Mouse (Mus musculus): Measurements from ENCODE around the gene Smcr8. TPM values are rescaled to one million over a fixed set of nuclear protein-coding genes. Genes with fewer than 3 reads are reported as not detected.

The Smcr8 gene
- polyA plus RNA-seq, 1 experiment from 2014 or later, result 5.9 TPM

GRCm38 (mm10) chr11:60816398-60816797 is 39.1 kb downstream of the Smcr8 start:
- H3K36me3 ChIP-seq, result no peaks in the 10 kb centered on the region
- H3K4me2 ChIP-seq (replicated peaks), result no peak overlapping the region
- no peak overlapping the region for H3K27ac ChIP-seq (replicated peaks)
- no peak for ATAC-seq (ENCODE audit: insufficient number of reproducible peaks, low FRiP score, low TSS enrichment, low read depth)
- H3K9ac ChIP-seq, result no peak overlapping the region
- 67% methylated on average over 5 of the region's 5 CpGs for WGBS
- no peak overlapping the region for H3K4me3 ChIP-seq (replicated peaks)
- H3K27me3 ChIP-seq, result no peaks in the 10 kb centered on the region
- no peaks in the 10 kb centered on the region for H3K4me1 ChIP-seq
- no peaks in the 10 kb centered on the region for H3K9me3 ChIP-seq (replicated peaks)

GRCm38 (mm10) chr11:60823771-60824170 is 46.4 kb downstream of the Smcr8 start:
- Histone ChIP-seq H3K9ac (no peak overlapping the region), H3K4me2 (replicated peaks) (no peak overlapping the region), H3K36me3 (no peaks in the 10 kb centered on the region), H3K4me3 (replicated peaks) (no peak overlapping the region), H3K27me3 (no peaks in the 10 kb centered on the region), H3K27ac (replicated peaks) (no peak overlapping the region), H3K9me3 (replicated peaks) (no peaks in the 10 kb centered on the region), H3K4me1 (no peaks in the 10 kb centered on the region)
- ATAC-seq (ENCODE audit: insufficient number of reproducible peaks, low FRiP score, low TSS enrichment, low read depth), result no peak
- WGBS, result 60% methylated on average over 2 of the region's 2 CpGs

DNA sequence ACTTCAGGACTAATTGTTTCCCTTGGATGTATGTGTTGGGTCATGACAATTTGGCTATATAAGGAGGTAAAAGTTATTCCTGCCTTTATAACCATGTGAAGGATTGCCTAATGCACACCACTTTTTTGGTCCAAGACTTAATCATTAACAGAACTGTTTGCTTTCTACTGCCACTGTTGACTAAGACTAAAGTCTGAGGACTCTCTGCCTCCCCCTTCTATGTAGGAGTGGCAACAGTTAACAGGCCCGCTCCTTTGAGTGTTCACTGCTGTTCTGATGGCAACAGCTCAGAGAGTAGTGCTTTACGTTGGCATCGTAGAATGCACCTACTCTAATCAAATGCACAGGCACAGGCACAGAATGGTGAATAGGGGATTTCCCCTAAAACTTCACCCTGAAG is 47.9 kb downstream of the Smcr8 start:
- Histone ChIP-seq H3K27ac (replicated peaks) (no peak overlapping the region), H3K4me2 (replicated peaks) (no peak overlapping the region), H3K27me3 (no peaks in the 10 kb centered on the region), H3K9me3 (replicated peaks) (no peaks in the 10 kb centered on the region), H3K4me1 (no peaks in the 10 kb centered on the region), H3K9ac (no peak overlapping the region), H3K4me3 (replicated peaks) (no peak overlapping the region), H3K36me3 (no peaks in the 10 kb centered on the region)
- WGBS, result 85% methylated on average over 3 of the region's 3 CpGs
- no peak for ATAC-seq (ENCODE audit: insufficient number of reproducible peaks, low FRiP score, low TSS enrichment, low read depth)

GRCm38 (mm10) chr11:60826700-60827099 is 49.4 kb downstream of the Smcr8 start:
- H3K36me3 ChIP-seq, result no peaks in the 10 kb centered on the region
- no peaks in the 10 kb centered on the region for H3K9me3 ChIP-seq (replicated peaks)
- no peak overlapping the region for H3K9ac ChIP-seq
- peaks cover 5% of the 10 kb centered on the region for H3K4me1 ChIP-seq
- no peak overlapping the region for H3K4me2 ChIP-seq (replicated peaks)
- no peaks in the 10 kb centered on the region for H3K27me3 ChIP-seq
- H3K4me3 ChIP-seq (replicated peaks), result no peak overlapping the region
- H3K27ac ChIP-seq (replicated peaks), result no peak overlapping the region
- no peak for ATAC-seq (ENCODE audit: insufficient number of reproducible peaks, low FRiP score, low TSS enrichment, low read depth)
- WGBS, result 59% methylated on average over 1 of the region's 1 CpGs

DNA sequence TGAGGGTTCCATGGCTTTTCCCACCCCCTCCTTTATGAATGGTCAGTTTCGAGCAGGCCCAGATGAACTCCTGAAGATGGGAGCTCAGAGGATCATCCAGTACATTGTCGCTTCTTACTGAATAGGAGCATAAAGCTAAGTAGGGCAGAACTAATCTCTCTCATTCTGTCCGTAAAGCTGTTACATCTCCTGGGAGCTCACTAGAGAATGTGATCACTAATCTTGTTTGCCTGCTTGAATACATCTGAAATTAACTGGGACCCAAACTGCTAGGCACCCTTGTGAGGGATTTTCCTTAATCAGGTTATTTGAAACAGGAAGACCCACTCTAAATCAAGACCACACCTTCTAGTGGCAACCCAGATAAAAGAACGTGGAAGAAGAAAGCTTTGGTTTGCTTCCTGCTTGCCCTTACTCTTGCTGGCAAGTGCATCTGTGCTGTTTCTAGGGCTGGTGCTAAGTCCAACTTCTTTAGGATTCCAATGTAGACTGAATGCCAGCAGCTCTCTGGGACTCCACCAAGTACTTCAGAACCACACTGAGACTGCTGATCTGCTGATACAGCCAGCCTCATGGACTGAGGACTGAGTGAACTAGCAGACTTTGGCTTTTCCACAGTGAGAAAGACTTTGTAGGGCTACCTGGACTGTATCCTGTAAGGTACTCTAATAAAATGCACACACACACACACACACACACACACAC is 50.1 kb downstream of the Smcr8 start:
- ATAC-seq (ENCODE audit: insufficient number of reproducible peaks, low FRiP score, low TSS enrichment, low read depth), result no peak
- no peaks in the 10 kb centered on the region for H3K9me3 ChIP-seq (replicated peaks)
- no peak overlapping the region for H3K27ac ChIP-seq (replicated peaks)
- no peak overlapping the region for H3K4me2 ChIP-seq (replicated peaks)
- H3K4me1 ChIP-seq, result peaks cover 5% of the 10 kb centered on the region
- no peak overlapping the region for H3K9ac ChIP-seq
- H3K36me3 ChIP-seq, result no peaks in the 10 kb centered on the region
- no peak overlapping the region for H3K4me3 ChIP-seq (replicated peaks)
- 56% methylated on average over 4 of the region's 4 CpGs for WGBS
- no peaks in the 10 kb centered on the region for H3K27me3 ChIP-seq

- ATAC-seq (ENCODE audit: insufficient number of reproducible peaks, low FRiP score, low TSS enrichment, low read depth), result no peak
- Histone ChIP-seq H3K9me3 (replicated peaks) (no peaks in the 10 kb centered on the region), H3K4me3 (replicated peaks) (no peak overlapping the region), H3K9ac (no peak overlapping the region), H3K27me3 (no peaks in the 10 kb centered on the region), H3K27ac (replicated peaks) (no peak overlapping the region), H3K4me1 (peaks cover 5% of the 10 kb centered on the region), H3K36me3 (no peaks in the 10 kb centered on the region), H3K4me2 (replicated peaks) (no peak overlapping the region)
- 24% methylated on average over 2 of the region's 2 CpGs for WGBS
Observed at GRCm38 (mm10) chr11:60828903-60829302, 51.6 kb downstream of the Smcr8 start.

GRCm38 (mm10) chr11:60830433-60831052 is 53.2 kb downstream of the Smcr8 start, which contains the start of gene Dhrs7b:
TSS of gene Dhrs7b (plus strand) at chr11:60830631.
- under 1% methylated on average over 34 of the region's 34 CpGs for WGBS
- Histone ChIP-seq H3K4me3 (replicated peaks) (peak within 1 kb of the TSS; percentile 77), H3K9me3 (replicated peaks) (no peaks in the 10 kb centered on the region), H3K4me1 (peaks cover 5% of the 10 kb centered on the region), H3K9ac (peak within 1 kb of the TSS; percentile 50), H3K27me3 (no peaks in the 10 kb centered on the region), H3K36me3 (no peaks in the 10 kb centered on the region), H3K4me2 (replicated peaks) (peak within 1 kb of the TSS; percentile 61), H3K27ac (replicated peaks) (peak within 1 kb of the TSS; percentile 88)
- ATAC-seq (ENCODE audit: insufficient number of reproducible peaks, low FRiP score, low TSS enrichment, low read depth), result peak; percentile 96

- Histone ChIP-seq H3K27me3 (no peaks in the 10 kb centered on the region), H3K9me3 (replicated peaks) (no peaks in the 10 kb centered on the region), H3K4me2 (replicated peaks) (no peak overlapping the region), H3K9ac (no peak overlapping the region), H3K4me1 (no peaks in the 10 kb centered on the region), H3K27ac (replicated peaks) (no peak overlapping the region), H3K4me3 (replicated peaks) (no peak overlapping the region), H3K36me3 (peaks cover 4% of the 10 kb centered on the region; the same call in 1 of the 2 replicates)
- no peak for ATAC-seq (ENCODE audit: insufficient number of reproducible peaks, low FRiP score, low TSS enrichment, low read depth)
- WGBS, result 96% methylated on average over 6 of the region's 6 CpGs
Observed at GRCm38 (mm10) chr11:60836897-60837296, 59.6 kb downstream of the Smcr8 start.

Small RNAs within 50 kb of the gene (microRNA-seq; reads per million reads assigned to microRNA genes)
- gene Mir5100 (ENCODE audit: borderline number of aligned reads), result 1.9 reads per million, percentile 5 among the genes with 10 or more reads in this experiment

Other genes starting within 250 kb of the Smcr8 start
- gene Alkbh5, start 241.1 kb upstream of the Smcr8 start, polyA plus RNA-seq (2015; fragmentation: Nextera tagmentation; extraction: Ambion mirVana), result 36.8 and 38.6 TPM in 2 replicates
- 56.8 and 57.1 TPM in 2 replicates for gene Llgl1, start 77.8 kb upstream of the Smcr8 start, polyA plus RNA-seq (2015; fragmentation: Nextera tagmentation; extraction: Ambion mirVana)
- 76.0 and 80.4 TPM in 2 replicates for gene Flii, start 50.3 kb upstream of the Smcr8 start, polyA plus RNA-seq (2015; fragmentation: Nextera tagmentation; extraction: Ambion mirVana)
- 15.1 and 15.3 TPM in 2 replicates for gene Mief2, start 49.1 kb upstream of the Smcr8 start, polyA plus RNA-seq (2015; fragmentation: Nextera tagmentation; extraction: Ambion mirVana)
- gene Top3a, start 159 bp upstream of the Smcr8 start, polyA plus RNA-seq (2015; fragmentation: Nextera tagmentation; extraction: Ambion mirVana), result 14.1 and 15.7 TPM in 2 replicates
- gene Shmt1, start 34.2 kb downstream of the Smcr8 start, polyA plus RNA-seq (2015; fragmentation: Nextera tagmentation; extraction: Ambion mirVana), result 40.2 and 42.8 TPM in 2 replicates
- 38.9 and 39.0 TPM in 2 replicates for gene Dhrs7b, start 53.1 kb downstream of the Smcr8 start, polyA plus RNA-seq (2015; fragmentation: Nextera tagmentation; extraction: Ambion mirVana)
- gene Tmem11, start 101.7 kb downstream of the Smcr8 start, polyA plus RNA-seq (2015; fragmentation: Nextera tagmentation; extraction: Ambion mirVana), result 61.7 and 65.5 TPM in 2 replicates
- 19.9 and 23.0 TPM in 2 replicates for gene Natd1, start 137.2 kb downstream of the Smcr8 start, polyA plus RNA-seq (2015; fragmentation: Nextera tagmentation; extraction: Ambion mirVana)
- gene Map2k3, start 154.5 kb downstream of the Smcr8 start, polyA plus RNA-seq (2015; fragmentation: Nextera tagmentation; extraction: Ambion mirVana), result 102 and 113 TPM in 2 replicates
- 1.7 and 3.0 TPM in 2 replicates for gene Kcnj12, start 245.0 kb downstream of the Smcr8 start, polyA plus RNA-seq (2015; fragmentation: Nextera tagmentation; extraction: Ambion mirVana)